Mouse (Mus musculus) neural tube, embryonic 15.5 days (tissue): ENCODE data around the gene Abhd18. TPM values are rescaled to one million over a fixed set of nuclear protein-coding genes. Genes with fewer than 3 reads are reported as not detected.
"Not testable (repeated sequence)": the region's sequence is repeated elsewhere in the genome, so short reads cannot be mapped to it uniquely, and the experiment has no call there.

Source experiments
- ATAC-seq: fragments of 200-750 bp; cut with Nextera tagmentation; 2 replicates; pipeline ENCODE4 v1.8.0; 2017; ENCODE audit warnings: mild to moderate bottlenecking, moderate TSS enrichment, moderate library complexity; ENCODE audit not compliant: low FRiP score
- H3K27ac ChIP-seq: fragments of 300-500 bp; sonication (generic); replicated peaks from 2 replicates; pipeline ENCODE4 v1.5.1; 2015; ENCODE audit warnings: mild to moderate bottlenecking, inconsistent platforms
- H3K27me3 ChIP-seq: fragments of 300-500 bp; sonication (generic); replicated peaks from 2 replicates; pipeline ENCODE4 v1.6.1; 2015; ENCODE audit warnings: inconsistent platforms
- H3K36me3 ChIP-seq: fragments of 300-500 bp; sonication (generic); 2 replicates; pipeline ENCODE4 v1.6.1; 2015; ENCODE audit warnings: inconsistent platforms
- H3K4me1 ChIP-seq: fragments of 300-500 bp; sonication (generic); 2 replicates; pipeline ENCODE4 v1.6.1; 2015; ENCODE audit warnings: inconsistent platforms
- H3K4me2 ChIP-seq: fragments of 300-500 bp; sonication (generic); 2 replicates; pipeline ENCODE4 v1.6.1; 2015; ENCODE audit warnings: inconsistent platforms, mild to moderate bottlenecking, moderate library complexity
- H3K4me3 ChIP-seq: fragments of 300-500 bp; sonication (generic); replicated peaks from 2 replicates; pipeline ENCODE4 v1.5.1; 2015; ENCODE audit warnings: mild to moderate bottlenecking, inconsistent platforms
- H3K9ac ChIP-seq: fragments of 300-500 bp; sonication (generic); replicated peaks from 2 replicates; pipeline ENCODE4 v1.6.1; 2015; ENCODE audit warnings: mild to moderate bottlenecking, inconsistent platforms
- H3K9me3 ChIP-seq: fragments of 300-500 bp; sonication (generic); replicated peaks from 2 replicates; pipeline ENCODE4 v1.6.1; 2016; ENCODE audit warnings: inconsistent platforms
- WGBS: fragments of 180-500 bp; shearing (Covaris S2); methylation state at CpG from one replicate; pipeline ENCODE4 v1.1.7; 2015; ENCODE audit warnings: mixed read lengths; 5-methylcytosine and 5-hydroxymethylcytosine counted together
- polyA plus RNA-seq: library from polyadenylated mRNA; unstranded; fragments of >200 nt; fragmentation: Nextera tagmentation; extraction: Ambion mirVana; gene quantifications from 2 replicates; pipeline ENCODE4 v1.2.1, GENCODE M21; 2015

The Abhd18 gene
- polyA plus RNA-seq, 1 experiment from 2014 or later: 17.2 TPM

GRCm38 (mm10) chr3:40847936-40848335 lies 1.2 kb downstream of the Abhd18 start:
- H3K27me3 ChIP-seq, H3K4me1 ChIP-seq, H3K9ac ChIP-seq, H3K36me3 ChIP-seq, ATAC-seq, H3K4me3 ChIP-seq, H3K27ac ChIP-seq, H3K9me3 ChIP-seq: not testable (repeated sequence)
- H3K4me2 ChIP-seq: peak overlapping the region; percentile 68; the same call in 1 of the 2 replicates
- 97% methylated on average over 2 of the region's 2 CpGs for WGBS

GRCm38 (mm10) chr3:40853123-40853738 lies 6.5 kb downstream of the Abhd18 start:
- H3K27me3 ChIP-seq, H3K4me3 ChIP-seq, ATAC-seq, H3K4me1 ChIP-seq, H3K4me2 ChIP-seq, H3K9ac ChIP-seq, H3K36me3 ChIP-seq, H3K9me3 ChIP-seq, H3K27ac ChIP-seq: not testable (repeated sequence)
- WGBS: 94% methylated on average over 3 of the region's 3 CpGs

- peak; percentile 99 for ATAC-seq
- H3K4me3 ChIP-seq: peak overlapping the region; percentile 59
- H3K4me2 ChIP-seq: peak overlapping the region; percentile 59
- peak overlapping the region; percentile 53 for H3K9ac ChIP-seq
- not testable (repeated sequence) for H3K9me3 ChIP-seq, H3K36me3 ChIP-seq, H3K27me3 ChIP-seq
- H3K27ac ChIP-seq: peak overlapping the region; percentile 76
- H3K4me1 ChIP-seq: peaks cover 12% of the 10 kb centered on the region
- under 1% methylated on average over 38 of the region's 38 CpGs for whole genome bisulfite sequencing
These were observed 47.1 kb downstream of the Abhd18 start for GRCm38 (mm10) chr3:40893816-40894258.

- H3K27me3 ChIP-seq, H3K36me3 ChIP-seq, H3K9me3 ChIP-seq: not testable (repeated sequence)
- Histone ChIP-seq H3K9ac (peak overlapping the region; percentile 68), H3K4me3 (peak overlapping the region; percentile 59), H3K4me2 (peak overlapping the region; percentile 67), H3K4me1 (peaks cover 12% of the 10 kb centered on the region), H3K27ac (peak overlapping the region; percentile 80)
- under 1% methylated on average over 21 of the region's 24 CpGs for WGBS
- peak; percentile 75; the same call in 1 of the 2 replicates for ATAC-seq
These were observed 47.6 kb downstream of the Abhd18 start for GRCm38 (mm10) chr3:40894336-40894735.

GRCm38 (mm10) chr3:40902443-40902842 lies 55.7 kb downstream of the Abhd18 start, which contains the start of gene 1700034I23Rik:
Gene 1700034I23Rik (minus strand): TSS chr3:40902543.
- H3K4me3 ChIP-seq, H3K9ac ChIP-seq, H3K27me3 ChIP-seq, H3K36me3 ChIP-seq, H3K4me1 ChIP-seq, H3K4me2 ChIP-seq, ATAC-seq, H3K9me3 ChIP-seq, H3K27ac ChIP-seq: not testable (repeated sequence)
- 97% methylated on average over 6 of the region's 10 CpGs for WGBS

GRCm38 (mm10) chr3:40938189-40938588 lies 91.4 kb downstream of the Abhd18 start:
- Histone ChIP-seq H3K9me3 (no peaks in the 10 kb centered on the region), H3K36me3 (peaks cover 20% of the 10 kb centered on the region), H3K4me1 (no peaks in the 10 kb centered on the region), H3K27ac (no peak overlapping the region), H3K9ac (no peak overlapping the region), H3K27me3 (no peaks in the 10 kb centered on the region), H3K4me3 (no peak overlapping the region), H3K4me2 (no peak overlapping the region)
- no peak for ATAC-seq
- WGBS: 90% methylated on average over 5 of the region's 5 CpGs

GRCm38 (mm10) chr3:40938592-40938991 lies 91.8 kb downstream of the Abhd18 start:
- H3K4me2 ChIP-seq: no peak overlapping the region
- peaks cover 16% of the 10 kb centered on the region for H3K36me3 ChIP-seq
- ATAC-seq: no peak
- H3K4me1 ChIP-seq: no peaks in the 10 kb centered on the region
- no peaks in the 10 kb centered on the region for H3K27me3 ChIP-seq
- H3K9ac ChIP-seq: no peak overlapping the region
- H3K27ac ChIP-seq: no peak overlapping the region
- no peak overlapping the region for H3K4me3 ChIP-seq
- no peaks in the 10 kb centered on the region for H3K9me3 ChIP-seq
- WGBS: 98% methylated on average over 4 of the region's 4 CpGs

GRCm38 (mm10) chr3:40939019-40939418 lies 92.2 kb downstream of the Abhd18 start:
- no peak overlapping the region for H3K4me2 ChIP-seq
- no peak overlapping the region for H3K4me3 ChIP-seq
- no peak for ATAC-seq
- no peaks in the 10 kb centered on the region for H3K4me1 ChIP-seq
- no peak overlapping the region for H3K27ac ChIP-seq
- no peaks in the 10 kb centered on the region for H3K27me3 ChIP-seq
- H3K9me3 ChIP-seq: no peaks in the 10 kb centered on the region
- H3K9ac ChIP-seq: no peak overlapping the region
- peaks cover 11% of the 10 kb centered on the region for H3K36me3 ChIP-seq

- Histone ChIP-seq H3K36me3 (no peaks in the 10 kb centered on the region), H3K4me1 (peaks cover 19% of the 10 kb centered on the region), H3K27me3 (peaks cover 12% of the 10 kb centered on the region; the same call in 1 of the 2 replicates), H3K9me3 (no peaks in the 10 kb centered on the region), H3K9ac (peak within 1 kb of the TSS; percentile 65), H3K4me2 (peak within 1 kb of the TSS; percentile 97), H3K27ac (peak within 1 kb of the TSS; percentile 72), H3K4me3 (peak within 1 kb of the TSS; percentile 65)
- ATAC-seq: peak; percentile 97
- under 1% methylated on average over 65 of the region's 66 CpGs for WGBS
These were observed 102.6 kb downstream of the Abhd18 start, which contains the start of gene Larp1b for GRCm38 (mm10) chr3:40949170-40949902. Gene Larp1b (plus strand): TSS chr3:40949828.

GRCm38 (mm10) chr3:40949903-40950600 lies 103.3 kb downstream of the Abhd18 start:
- WGBS: under 1% methylated on average over 109 of the region's 118 CpGs
- Histone ChIP-seq H3K9ac (peak overlapping the region; percentile 65), H3K27ac (peak overlapping the region; percentile 72), H3K4me2 (peak overlapping the region; percentile 97), H3K27me3 (peaks cover 12% of the 10 kb centered on the region; the same call in 1 of the 2 replicates), H3K4me3 (peak overlapping the region; percentile 65), H3K4me1 (peaks cover 19% of the 10 kb centered on the region), H3K36me3 (no peaks in the 10 kb centered on the region), H3K9me3 (no peaks in the 10 kb centered on the region)
- peak; percentile 56 for ATAC-seq

- no peak for ATAC-seq
- under 1% methylated on average over 42 of the region's 43 CpGs for WGBS
- no peaks in the 10 kb centered on the region for H3K9me3 ChIP-seq
These were observed 103.9 kb downstream of the Abhd18 start for GRCm38 (mm10) chr3:40950601-40951201.

More at GRCm38 (mm10) chr3:40950601-40951201, 103.9 kb downstream of the Abhd18 start:
- H3K9ac ChIP-seq: peak overlapping the region; percentile 65
- peaks cover 12% of the 10 kb centered on the region; the same call in 1 of the 2 replicates for H3K27me3 ChIP-seq
- H3K4me1 ChIP-seq: peaks cover 19% of the 10 kb centered on the region
- H3K4me2 ChIP-seq: peak overlapping the region; percentile 97
- H3K36me3 ChIP-seq: no peaks in the 10 kb centered on the region
- H3K4me3 ChIP-seq: peak overlapping the region; percentile 65
- peak overlapping the region; percentile 72 for H3K27ac ChIP-seq
